Mouse (Mus musculus) CH12.LX (cell line): ENCODE measurements around the gene Ccl22. TPM values are rescaled to one million over a fixed set of nuclear protein-coding genes. Genes with fewer than 3 reads are reported as not detected.

Experiments used
- DNase-seq: peaks from one replicate; pipeline ENCODE4 v3.0.0-alpha.2; 2013; ENCODE audit errors: extremely low read depth
- H3K27ac ChIP-seq: 2 replicates; pipeline ENCODE4 v1.5.1; 2012; ENCODE audit warnings: low read depth, mild to moderate bottlenecking, control low read depth, moderate library complexity; ENCODE audit not compliant: insufficient read depth
- H3K27me3 ChIP-seq: replicated peaks from 2 replicates; pipeline ENCODE3; 2012; ENCODE audit warnings: inconsistent platforms
- H3K36me3 ChIP-seq, 2 experiments: replicated peaks in 1 of 2; 2 replicates each; pipeline versions ENCODE3 to v1.6.1; 2012; ENCODE audit warnings: inconsistent platforms in 1 of 2, low read length in 1 of 2, mild to moderate bottlenecking in 1 of 2, mixed read lengths in 1 of 2, moderate library complexity in 1 of 2; ENCODE audit not compliant: control insufficient read depth in 1 of 2, insufficient read depth in 1 of 2
- H3K4me1 ChIP-seq, 2 experiments: 2 replicates each; pipeline ENCODE4 v1.6.1; 2012; ENCODE audit warnings: inconsistent platforms in 1 of 2, moderate library complexity in 1 of 2; ENCODE audit not compliant: insufficient read depth in 2 of 2, control insufficient read depth in 1 of 2
- H3K4me2 ChIP-seq: 2 replicates; pipeline ENCODE4 v1.6.1; 2012; ENCODE audit warnings: low read depth, mild to moderate bottlenecking, control low read depth; ENCODE audit not compliant: poor library complexity, insufficient read depth, severe bottlenecking
- H3K4me3 ChIP-seq, 3 experiments: fragments of 150-350 bp in 1 of 3; sonication (generic) in 1 of 3; replicated peaks in 1 of 3; 2 replicates each; pipeline versions ENCODE3 to v1.5.1; 2011 to 2012; ENCODE audit warnings: low read depth in 2 of 3, low read length in 2 of 3, mild to moderate bottlenecking in 2 of 3, moderate library complexity in 2 of 3, control low read depth in 1 of 3, improper control_type of control experiment in 1 of 3, inconsistent platforms in 1 of 3, mixed read lengths in 1 of 3; ENCODE audit not compliant: poor library complexity in 1 of 3
- H3K79me2 ChIP-seq: replicated peaks from 2 replicates; pipeline ENCODE4 v1.6.1; 2012; ENCODE audit warnings: mild to moderate bottlenecking, moderate library complexity; ENCODE audit not compliant: control insufficient read depth, poor library complexity, insufficient read depth, severe bottlenecking; ENCODE audit errors: extremely low read depth
- H3K9ac ChIP-seq: 2 replicates; pipeline ENCODE4 v1.6.1; 2012; ENCODE audit warnings: low read depth, mild to moderate bottlenecking, control low read depth, moderate library complexity; ENCODE audit not compliant: insufficient read depth
- H3K9me3 ChIP-seq: replicated peaks from 2 replicates; pipeline ENCODE3; 2012; ENCODE audit warnings: low read length, inconsistent platforms, mixed read lengths
- CHD2 ChIP-seq: IDR thresholded peaks from 2 replicates; pipeline ENCODE4 v1.6.1; 2011; ENCODE audit warnings: low read length, improper control_type of control experiment
- CTCF ChIP-seq, 2 experiments: IDR thresholded peaks in 1 of 2; conservative IDR thresholded peaks in 1 of 2; 2 replicates each; pipeline ENCODE4 v1.5.1; 2011 to 2012; ENCODE audit warnings: low read depth in 2 of 2, low read length in 2 of 2, improper control_type of control experiment in 1 of 2, inconsistent platforms in 1 of 2, mild to moderate bottlenecking in 1 of 2, moderate library complexity in 1 of 2
- EP300 ChIP-seq: IDR thresholded peaks from 2 replicates; pipeline ENCODE4 v1.6.1; 2011; ENCODE audit warnings: low read length, improper control_type of control experiment
- GABPA ChIP-seq: IDR thresholded peaks from 2 replicates; pipeline ENCODE4 v1.6.1; 2012; ENCODE audit warnings: low read depth, low read length, improper control_type of control experiment, inconsistent platforms; ENCODE audit not compliant: insufficient replicate concordance
- HCFC1 ChIP-seq: IDR thresholded peaks from 2 replicates; pipeline ENCODE4 v1.6.1; 2012; ENCODE audit warnings: low read depth, mild to moderate bottlenecking, inconsistent platforms, low read length, improper control_type of control experiment
- IRF4 ChIP-seq: IDR thresholded peaks from 2 replicates; pipeline ENCODE4 v1.6.1; 2014; ENCODE audit warnings: low read depth, mild to moderate bottlenecking, inconsistent platforms, low read length, improper control_type of control experiment
- JUN ChIP-seq: IDR thresholded peaks from 2 replicates; pipeline ENCODE4 v1.6.1; 2011; ENCODE audit warnings: low read depth, mild to moderate bottlenecking, low read length, improper control_type of control experiment, moderate library complexity; ENCODE audit not compliant: insufficient read depth
- MXI1 ChIP-seq: IDR thresholded peaks from 2 replicates; pipeline ENCODE4 v1.6.1; 2011; ENCODE audit warnings: mild to moderate bottlenecking, low read depth, low read length, improper control_type of control experiment
- MYC ChIP-seq: IDR thresholded peaks from 2 replicates; pipeline ENCODE4 v1.6.1; 2011; ENCODE audit warnings: low read depth, mild to moderate bottlenecking, improper control_type of control experiment, low read length
- NRF1 ChIP-seq: IDR thresholded peaks from 2 replicates; pipeline ENCODE4 v1.6.1; 2014; ENCODE audit warnings: low read depth, mild to moderate bottlenecking, inconsistent platforms, low read length, improper control_type of control experiment, moderate library complexity
- PAX5 ChIP-seq: IDR thresholded peaks from 2 replicates; pipeline ENCODE4 v1.6.1; 2012; ENCODE audit warnings: low read length, inconsistent platforms, mixed read lengths
- POLR2A ChIP-seq: IDR thresholded peaks from 2 replicates; pipeline ENCODE4 v1.6.1; 2011; ENCODE audit warnings: low read depth, mild to moderate bottlenecking, improper control_type of control experiment, low read length
- SIN3A ChIP-seq: IDR thresholded peaks from 2 replicates; pipeline ENCODE4 v1.6.1; 2012; ENCODE audit warnings: low read length, improper control_type of control experiment, inconsistent platforms
- SMC3 ChIP-seq: IDR thresholded peaks from 2 replicates; pipeline ENCODE4 v1.6.1; 2011; ENCODE audit warnings: low read depth, low read length, improper control_type of control experiment
- ZKSCAN1 ChIP-seq: IDR thresholded peaks from 2 replicates; pipeline ENCODE4 v1.6.1; 2012; ENCODE audit warnings: low read depth, inconsistent platforms, low read length, improper control_type of control experiment, borderline replicate concordance
- ZMIZ1 ChIP-seq: IDR thresholded peaks from 2 replicates; pipeline ENCODE4 v1.6.1; 2012; ENCODE audit warnings: low read depth, mild to moderate bottlenecking, inconsistent platforms, low read length, improper control_type of control experiment
- ZNF384 ChIP-seq: IDR thresholded peaks from 2 replicates; pipeline ENCODE4 v1.6.1; 2012; ENCODE audit warnings: low read depth, low read length, improper control_type of control experiment, inconsistent platforms
- dilution Hi-C: fragments of 300-500 bp; cut with MboI; formaldehyde crosslinking; loops from 2 replicates; pipeline ENCODE4 v1.14.3; 2020; ENCODE audit warnings: low sequenced_read_pairs; ENCODE audit not compliant: extremely low pct_unique_long_range_greater_than_20kb, extremely low pct_ligation_motif_present
- in situ Hi-C: fragments of 300-500 bp; cut with MboI; formaldehyde crosslinking; loops from 3 replicates; pipeline ENCODE4 v1.14.3; 2019; ENCODE audit warnings: low sequenced_read_pairs, low pct_ligation_motif_present, low pct_unique_long_range_greater_than_20kb, mixed read lengths
- polyA plus RNA-seq: library from polyadenylated mRNA; unstranded; fragments of >175 nt; gene quantifications from 2 replicates; pipeline ENCODE4 v1.2.1, GENCODE M21; 2012; ENCODE audit warnings: low read depth; ENCODE audit not compliant: insufficient read length
- total RNA-seq, 2 experiments: library from RNA; depleted of rRNA; stranded (reverse); fragments of 300-350 nt in 1 of 2; fragments of >200 nt in 1 of 2; gene quantifications; 2 replicates each; pipeline ENCODE4 v1.2.3; 2012 to 2014

Ccl22 gene
- total and polyA plus RNA-seq, 3 experiments: 1,396 to 4,546 (median 3,114) TPM

DNA sequence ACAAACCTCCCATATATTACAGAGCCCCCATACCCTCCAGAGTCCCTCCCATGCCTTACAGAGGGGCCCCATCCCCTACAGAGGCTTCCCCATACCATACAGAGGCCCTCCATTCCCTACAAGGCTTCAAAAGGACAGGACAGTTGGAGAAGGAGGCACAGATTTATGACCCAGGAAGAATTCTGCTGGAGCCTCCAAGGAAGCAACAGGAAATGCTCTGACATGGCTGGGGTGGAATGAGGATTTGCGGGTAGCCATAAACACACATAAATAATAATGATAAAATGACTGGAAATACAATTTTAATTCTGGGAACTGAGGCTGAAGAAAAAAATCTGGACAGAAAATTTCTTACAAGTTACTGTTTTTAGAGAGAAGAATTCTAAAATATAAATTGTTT is 28.5 kb upstream of the Ccl22 start (continued):
- no peak for TF ChIP-seq MYC

DNA sequence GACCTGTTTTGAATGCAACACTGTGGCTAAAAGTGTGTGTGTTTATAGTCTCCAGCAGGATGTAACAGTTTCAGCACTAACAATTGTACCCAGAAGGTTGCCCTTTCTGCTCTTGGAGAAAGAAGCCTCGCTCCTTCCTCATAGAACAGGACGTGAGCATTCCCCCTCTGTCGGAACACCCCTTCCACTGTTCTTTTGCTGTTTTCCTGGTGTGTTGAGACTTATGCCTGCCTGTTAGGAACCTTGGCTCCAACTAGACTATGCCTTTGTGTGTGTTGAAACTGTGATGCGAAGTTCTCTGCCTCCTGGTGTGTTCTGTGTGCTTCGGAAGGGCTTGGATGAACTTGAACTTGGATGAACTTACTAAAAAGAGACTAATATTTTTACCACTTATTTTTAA is 19.4 kb upstream of the Ccl22 start:
- in situ Hi-C loops: no loop called here
- Histone ChIP-seq H3K79me2 (no peaks in the 10 kb centered on the region), H3K4me3 (no peak overlapping the region), H3K4me2 (no peak overlapping the region), H3K4me1 (peaks cover 0 to 2% of the 10 kb centered on the region in 2 experiments; a peak in 1 of 4 replicates), H3K27ac (no peak overlapping the region), H3K27me3 (no peaks in the 10 kb centered on the region), H3K9ac (no peak overlapping the region), H3K36me3 (no peaks in the 10 kb centered on the region), H3K9me3 (peaks cover 5% of the 10 kb centered on the region)
- TF ChIP-seq SIN3A: no peak
- no peak for TF ChIP-seq ZMIZ1
- TF ChIP-seq CTCF (conservative IDR thresholded peaks at IDR 0.05 in 1 of 2, IDR thresholded peaks at IDR 0.05 in 1 of 2; ENCODE audit: low read depth in 2 of 2, low read length in 2 of 2): no peak
- no peak for TF ChIP-seq GABPA
- no peak for TF ChIP-seq NRF1
- TF ChIP-seq HCFC1: no peak
- no peak for TF ChIP-seq SMC3
- no peak for TF ChIP-seq POLR2A
- TF ChIP-seq PAX5: no peak
- TF ChIP-seq IRF4: no peak
- no peak for DNase-seq
- dilution Hi-C loops: no loop called here

- Histone ChIP-seq H3K36me3 (no peaks in the 10 kb centered on the region), H3K9me3 (peaks cover 11% of the 10 kb centered on the region), H3K4me3 (no peak overlapping the region), H3K4me1 (peaks cover 7 to 17% of the 10 kb centered on the region in 2 experiments), H3K79me2 (no peaks in the 10 kb centered on the region), H3K27me3 (no peaks in the 10 kb centered on the region), H3K9ac (no peak overlapping the region), H3K4me2 (no peak overlapping the region), H3K27ac (no peak overlapping the region)
- dilution Hi-C loops: no loop called here
- no peak for DNase-seq
- TF ChIP-seq EP300 (no peak), MXI1 (no peak), HCFC1 (no peak), ZNF384 (no peak), CHD2 (no peak), JUN (no peak), ZKSCAN1 (no peak)
- in situ Hi-C loops: no loop called here
Observed at GRCm38 (mm10) chr8:94729301-94729700, 16.1 kb upstream of the Ccl22 start.
